Mouse (Mus musculus) spleen, postnatal 36 days (tissue): ENCODE results near the gene Borcs6.

Source experiments
- DNase-seq, 2 experiments: peaks; one replicate each; pipeline ENCODE4 v3.0.0; 2022; ENCODE audit warnings: low spot score in 2 of 2, mixed read lengths in 1 of 2

Gene Borcs6

GRCm38 (mm10) chr11:69070590-69071222 lies 11.2 kb downstream of the Borcs6 start, which contains the start of gene Tmem107:
Gene Tmem107, plus strand, starts transcription at chr11:69070806.
- peak; percentile 94 to 95 for DNase-seq

GRCm38 (mm10) chr11:69071262-69071661 lies 11.7 kb downstream of the Borcs6 start:
- DNase-seq = no peak

- DNase-seq = no peak
Observed at GRCm38 (mm10) chr11:69072234-69072633, 12.7 kb downstream of the Borcs6 start.

GRCm38 (mm10) chr11:69072666-69073064 lies 13.1 kb downstream of the Borcs6 start:
- DNase-seq = no peak

- DNase-seq = peak; percentile 83 to 92
Observed at GRCm38 (mm10) chr11:69073065-69073888, 13.8 kb downstream of the Borcs6 start.

GRCm38 (mm10) chr11:69073951-69074775 lies 14.6 kb downstream of the Borcs6 start:
- DNase-seq = no peak

GRCm38 (mm10) chr11:69074776-69075069 lies 15.2 kb downstream of the Borcs6 start:
- no peak for DNase-seq

GRCm38 (mm10) chr11:69075764-69076479 lies 16.4 kb downstream of the Borcs6 start:
- no peak for DNase-seq

GRCm38 (mm10) chr11:69076572-69076971 lies 17.1 kb downstream of the Borcs6 start:
- DNase-seq = no peak

GRCm38 (mm10) chr11:69077316-69077715 lies 17.8 kb downstream of the Borcs6 start:
- DNase-seq = no peak

GRCm38 (mm10) chr11:69078041-69078440 lies 18.5 kb downstream of the Borcs6 start:
- no peak for DNase-seq

GRCm38 (mm10) chr11:69078805-69079438 lies 19.4 kb downstream of the Borcs6 start:
- DNase-seq = peak; percentile 82

- DNase-seq = no peak
Observed at GRCm38 (mm10) chr11:69080102-69080854, 20.8 kb downstream of the Borcs6 start.

GRCm38 (mm10) chr11:69080855-69081222 lies 21.3 kb downstream of the Borcs6 start:
- no peak for DNase-seq

GRCm38 (mm10) chr11:69081613-69082012 lies 22.1 kb downstream of the Borcs6 start:
- DNase-seq = no peak

GRCm38 (mm10) chr11:69085608-69086007 lies 26.1 kb downstream of the Borcs6 start:
- DNase-seq = no peak

- no peak for DNase-seq
Observed at GRCm38 (mm10) chr11:69086390-69086789, 26.9 kb downstream of the Borcs6 start.

- no peak for DNase-seq
Observed at GRCm38 (mm10) chr11:69087082-69087481, 27.6 kb downstream of the Borcs6 start.

- DNase-seq = no peak
Observed at GRCm38 (mm10) chr11:69087597-69087996, 28.1 kb downstream of the Borcs6 start.

- DNase-seq = peak; percentile 84 to 86
Observed at GRCm38 (mm10) chr11:69088103-69088855, 28.8 kb downstream of the Borcs6 start, which contains the start of gene Vamp2. Gene Vamp2, plus strand, starts transcription at chr11:69088490.
